Mouse (Mus musculus): ENCODE data around the gene Stk32c.

DNA sequence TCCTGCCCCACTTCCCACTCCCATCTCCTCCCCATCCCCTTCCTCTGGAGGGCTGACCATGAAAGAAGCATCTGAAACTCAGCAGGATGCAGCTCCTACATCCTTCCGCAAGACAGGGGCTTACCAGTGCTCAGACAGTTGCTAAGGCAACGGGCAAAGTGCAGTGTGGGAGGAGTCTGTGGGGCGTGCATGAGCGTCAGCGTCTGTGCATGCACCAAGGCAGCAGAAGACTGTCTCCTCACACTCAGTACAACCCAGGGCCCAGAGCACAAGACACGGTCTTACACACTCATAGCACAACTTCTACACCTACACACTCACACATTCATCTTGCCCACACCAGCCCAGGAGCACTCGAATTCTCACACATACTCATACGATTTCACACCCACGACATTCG, 62.0 kb downstream of the Stk32c start:
- TF ChIP-seq CTCF (IDR thresholded peaks at IDR 0.05; ENCODE audit: control insufficient read depth, insufficient read depth, insufficient replicate concordance, low read depth, low read length) (no peak), POLR2A (IDR thresholded peaks at IDR 0.05; ENCODE audit: control insufficient read depth, low read depth, low read length) (no peak)
